Mouse (Mus musculus) thymus, adult 2 months (tissue): ENCODE data around the gene 1810046K07Rik.

Source experiments
- CTCF ChIP-seq: fragments of 200-500 bp; IDR thresholded peaks from 2 replicates; pipeline ENCODE4 v1.5.1; 2012; ENCODE audit warnings: mild to moderate bottlenecking, control low read depth, low read length, moderate library complexity, borderline replicate concordance; ENCODE audit not compliant: control insufficient read depth, poor library complexity, insufficient read depth; ENCODE audit errors: extremely low read depth
- POLR2A ChIP-seq: fragments of 200-500 bp; IDR thresholded peaks from 2 replicates; pipeline ENCODE4 v1.6.1; 2012; ENCODE audit warnings: mild to moderate bottlenecking, low read length, control low read depth, moderate library complexity; ENCODE audit not compliant: control insufficient read depth, poor library complexity, insufficient read depth; ENCODE audit errors: extremely low read depth

GRCm38 (mm10) chr9:51367124-51367523 lies 38.4 kb upstream of the 1810046K07Rik start:
- TF ChIP-seq CTCF (no peak), POLR2A (no peak)
